Mouse (Mus musculus): ENCODE results near the gene Timm50. TPM values are rescaled to one million over a fixed set of nuclear protein-coding genes. Genes with fewer than 3 reads are reported as not detected.

The Timm50 gene
- polyA plus RNA-seq, 1 experiment from 2014 or later, result 54.8 TPM

- no peak for ATAC-seq
- 86% methylated on average over 3 of the region's 3 CpGs for WGBS
- peaks cover 22% of the 10 kb centered on the region for H3K4me1 ChIP-seq (ENCODE audit: insufficient read depth, low read depth, low read length)
Observed at GRCm38 (mm10) chr7:28355221-28355620, 43.3 kb upstream of the Timm50 start.

GRCm38 (mm10) chr7:28354596-28354995, 42.7 kb upstream of the Timm50 start:
- Histone ChIP-seq H3K27ac (ENCODE audit: low read length) (no peak overlapping the region), H3K9ac (replicated peaks; ENCODE audit: low read depth) (no peak overlapping the region), H3K27me3 (replicated peaks; ENCODE audit: insufficient read depth, low read length) (no peaks in the 10 kb centered on the region), H3K4me3 (ENCODE audit: low read depth, low read length) (no peak overlapping the region), H3K9me3 (ENCODE audit: low read length) (no peaks in the 10 kb centered on the region), H3K4me1 (ENCODE audit: insufficient read depth, low read depth, low read length) (peaks cover 25% of the 10 kb centered on the region), H3K4me2 (replicated peaks; ENCODE audit: low read depth, low read length) (no peak overlapping the region), H3K36me3 (ENCODE audit: insufficient read depth, low read length) (0 out of 2 replicates have a peak, but pooled peaks cover 6% of the 10 kb centered on the region)
- DNase-seq (ENCODE audit: low spot score) (no peak), ATAC-seq (no peak)
- 96% methylated on average over 3 of the region's 3 CpGs for WGBS
- TF ChIP-seq EP300 (IDR thresholded peaks at IDR 0.05), result no peak
- no peak for TF ChIP-seq CTCF (IDR thresholded peaks at IDR 0.05)

More at GRCm38 (mm10) chr7:28355221-28355620, 43.3 kb upstream of the Timm50 start:
- Histone ChIP-seq H3K27me3 (replicated peaks; ENCODE audit: insufficient read depth, low read length) (no peaks in the 10 kb centered on the region), H3K36me3 (ENCODE audit: insufficient read depth, low read length) (peaks cover 10% of the 10 kb centered on the region; the same call in 1 of the 2 replicates), H3K9ac (replicated peaks; ENCODE audit: low read depth) (no peak overlapping the region), H3K4me3 (ENCODE audit: low read depth, low read length) (no peak overlapping the region), H3K27ac (ENCODE audit: low read length) (no peak overlapping the region), H3K4me2 (replicated peaks; ENCODE audit: low read depth, low read length) (no peak overlapping the region), H3K9me3 (ENCODE audit: low read length) (no peaks in the 10 kb centered on the region)
- TF ChIP-seq CTCF (IDR thresholded peaks at IDR 0.05) (no peak), EP300 (IDR thresholded peaks at IDR 0.05) (no peak)
- DNase-seq (ENCODE audit: low spot score), result no peak

- ATAC-seq (no peak), DNase-seq (ENCODE audit: low spot score) (no peak)
- Histone ChIP-seq H3K27me3 (replicated peaks; ENCODE audit: insufficient read depth, low read length) (no peaks in the 10 kb centered on the region), H3K36me3 (ENCODE audit: insufficient read depth, low read length) (0 out of 2 replicates have a peak, but pooled peaks cover 6% of the 10 kb centered on the region), H3K4me1 (ENCODE audit: insufficient read depth, low read depth, low read length) (peaks cover 25% of the 10 kb centered on the region), H3K4me2 (replicated peaks; ENCODE audit: low read depth, low read length) (no peak overlapping the region), H3K27ac (ENCODE audit: low read length) (no peak overlapping the region), H3K4me3 (ENCODE audit: low read depth, low read length) (no peak overlapping the region), H3K9ac (replicated peaks; ENCODE audit: low read depth) (no peak overlapping the region), H3K9me3 (ENCODE audit: low read length) (no peaks in the 10 kb centered on the region)
- TF ChIP-seq EP300 (IDR thresholded peaks at IDR 0.05) (no peak), CTCF (IDR thresholded peaks at IDR 0.05) (no peak)
- WGBS, result 77% methylated on average over 3 of the region's 3 CpGs
Observed at GRCm38 (mm10) chr7:28354113-28354581, 42.3 kb upstream of the Timm50 start.

- TF ChIP-seq CTCF (IDR thresholded peaks at IDR 0.05) (peak; percentile 41), EP300 (IDR thresholded peaks at IDR 0.05) (no peak)
- H3K27me3 ChIP-seq (replicated peaks; ENCODE audit: insufficient read depth, low read length), result no peaks in the 10 kb centered on the region
- 92% methylated on average over 2 of the region's 2 CpGs for WGBS
- no peak overlapping the region for H3K27ac ChIP-seq (ENCODE audit: low read length)
- no peak overlapping the region for H3K4me2 ChIP-seq (replicated peaks; ENCODE audit: low read depth, low read length)
- DNase-seq (ENCODE audit: low spot score) (no peak), ATAC-seq (no peak)
- H3K9me3 ChIP-seq (ENCODE audit: low read length), result no peaks in the 10 kb centered on the region
- H3K9ac ChIP-seq (replicated peaks; ENCODE audit: low read depth), result no peak overlapping the region
- peaks cover 25% of the 10 kb centered on the region for H3K4me1 ChIP-seq (ENCODE audit: insufficient read depth, low read depth, low read length)
- H3K4me3 ChIP-seq (ENCODE audit: low read depth, low read length), result no peak overlapping the region
- 0 out of 2 replicates have a peak, but pooled peaks cover 6% of the 10 kb centered on the region for H3K36me3 ChIP-seq (ENCODE audit: insufficient read depth, low read length)
Observed at GRCm38 (mm10) chr7:28353267-28353666, 41.4 kb upstream of the Timm50 start.

- H3K27me3 ChIP-seq (replicated peaks; ENCODE audit: insufficient read depth, low read length), result no peaks in the 10 kb centered on the region
- ATAC-seq, result no peak
- no peak overlapping the region for H3K27ac ChIP-seq (ENCODE audit: low read length)
- peak overlapping the region; percentile 96 for H3K9ac ChIP-seq (replicated peaks; ENCODE audit: low read depth)
- peak overlapping the region; percentile 88 for H3K4me3 ChIP-seq (ENCODE audit: low read depth, low read length)
- TF ChIP-seq EP300 (IDR thresholded peaks at IDR 0.05) (no peak), CTCF (IDR thresholded peaks at IDR 0.05) (peak; percentile 23)
- WGBS, result 18% methylated on average over 4 of the region's 4 CpGs
- peak overlapping the region; percentile 89 for H3K4me2 ChIP-seq (replicated peaks; ENCODE audit: low read depth, low read length)
- H3K9me3 ChIP-seq (ENCODE audit: low read length), result no peaks in the 10 kb centered on the region
- peaks cover 13% of the 10 kb centered on the region for H3K4me1 ChIP-seq (ENCODE audit: insufficient read depth, low read depth, low read length)
- 0 out of 2 replicates have a peak, but pooled peaks cover 6% of the 10 kb centered on the region for H3K36me3 ChIP-seq (ENCODE audit: insufficient read depth, low read length)
- DNase-seq (ENCODE audit: low spot score), result no peak
Observed at GRCm38 (mm10) chr7:28351676-28352191, 39.9 kb upstream of the Timm50 start.

- TF ChIP-seq EP300 (IDR thresholded peaks at IDR 0.05) (no peak), CTCF (IDR thresholded peaks at IDR 0.05) (no peak)
- ATAC-seq (peak; percentile 97), DNase-seq (ENCODE audit: low spot score) (peak; percentile 99)
- H3K27me3 ChIP-seq (replicated peaks; ENCODE audit: insufficient read depth, low read length), result no peaks in the 10 kb centered on the region
- H3K9ac ChIP-seq (replicated peaks; ENCODE audit: low read depth), result peak within 1 kb of the TSS; percentile 96
- peak within 1 kb of the TSS; percentile 89 for H3K4me2 ChIP-seq (replicated peaks; ENCODE audit: low read depth, low read length)
- H3K36me3 ChIP-seq (ENCODE audit: insufficient read depth, low read length), result 0 out of 2 replicates have a peak, but pooled peaks cover 6% of the 10 kb centered on the region
- H3K4me3 ChIP-seq (ENCODE audit: low read depth, low read length), result peak within 1 kb of the TSS; percentile 88
- H3K9me3 ChIP-seq (ENCODE audit: low read length), result no peaks in the 10 kb centered on the region
- H3K4me1 ChIP-seq (ENCODE audit: insufficient read depth, low read depth, low read length), result peaks cover 12% of the 10 kb centered on the region; the same call in 1 of the 2 replicates
- peak within 1 kb of the TSS; percentile 90 for H3K27ac ChIP-seq (ENCODE audit: low read length)
- WGBS, result 1% methylated on average over 44 of the region's 50 CpGs
Observed at GRCm38 (mm10) chr7:28350155-28350883, 38.4 kb upstream of the Timm50 start, which contains the start of gene Rps16. Gene Rps16 (plus strand): TSS chr7:28350652.

Data from lung, postnatal 0 days (tissue).